ENCODE assay signal across 18 mouse cellular contexts in the genomic region with DNA sequence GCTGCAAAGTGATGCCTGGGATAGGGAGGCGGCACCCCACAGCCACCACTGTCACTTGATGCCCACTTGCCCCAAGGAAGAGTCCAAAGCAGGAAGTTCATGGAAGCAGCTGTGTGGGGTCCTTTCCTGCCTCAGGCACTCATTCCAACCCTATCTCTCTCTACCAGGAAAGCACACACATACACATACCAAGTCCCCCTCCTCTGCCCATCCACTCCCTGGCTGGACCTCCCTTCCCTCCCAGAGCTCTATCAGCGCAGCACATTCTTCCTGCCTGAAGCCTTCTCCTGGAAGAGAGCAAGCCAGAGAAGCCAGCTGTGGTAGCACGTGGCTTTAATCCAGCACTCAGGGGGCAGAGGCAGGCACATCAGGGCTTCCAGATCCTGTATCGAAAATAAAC.
DNase-seq lines count a peak whose midpoint lies in the region; ATAC-seq and TF ChIP-seq lines count a peak whose summit lies in the region.
"Had no signal": no experiment of that assay in that cellular context is flagged by ENCODE, and none has a peak within 500 bp of the region (broad histone marks: within the 10 kb centered on the region; RNA-seq: fewer than 3 reads in every experiment).

No protein-coding gene starts in this region.

- H3K9me3 ChIP-seq in heart, embryonic 10.5 days, result no peaks in the 10 kb centered on the region
- no peaks in the 10 kb centered on the region for H3K9me3 ChIP-seq in liver, embryonic 11.5 days (ENCODE audit: control insufficient read depth, low read length)
- H3K9me3 ChIP-seq in liver, embryonic 16.5 days (replicated peaks; ENCODE audit: control insufficient read depth, low read length), result no peaks in the 10 kb centered on the region
- H3K9me3 ChIP-seq: hindbrain, embryonic 13.5 days; midbrain, embryonic 12.5 days; neural tube, embryonic 12.5 days had no signal

- WGBS in heart, embryonic 10.5 days, result 23% methylated on average over 4 of the region's 4 CpGs
- WGBS in liver, embryonic 11.5 days, result 18% methylated on average over 4 of the region's 4 CpGs
- WGBS in liver, embryonic 16.5 days (ENCODE audit: insufficient replicate concordance), result 14% methylated on average over 4 of the region's 4 CpGs

- ATAC-seq in liver, embryonic 11.5 days (replicated peaks; ENCODE audit: low FRiP score), result peak; percentile 66
- peak; percentile 64 for ATAC-seq in common myeloid progenitor, adult 5-6 weeks (replicated peaks; ENCODE audit: low read depth, poor library complexity, severe bottlenecking)
- ATAC-seq in liver, embryonic 16.5 days (ENCODE audit: low read depth), result peak; percentile 30; the same call in 1 of the 2 replicates

- no peak overlapping the region for H3K4me2 ChIP-seq in liver, embryonic 11.5 days
- H3K4me2 ChIP-seq in liver, embryonic 16.5 days (ENCODE audit: low read depth, low read length), result no peak overlapping the region
- H3K4me2 ChIP-seq: hindbrain, embryonic 13.5 days; midbrain, embryonic 12.5 days; neural tube, embryonic 12.5 days had no signal

- H3K4me1 ChIP-seq in heart, embryonic 10.5 days, result peaks cover 47% of the 10 kb centered on the region
- peaks cover 4% of the 10 kb centered on the region for H3K4me1 ChIP-seq in liver, embryonic 11.5 days (replicated peaks; ENCODE audit: control insufficient read depth, insufficient read depth, low read length)
- no peaks in the 10 kb centered on the region for H3K4me1 ChIP-seq in liver, embryonic 16.5 days (ENCODE audit: control insufficient read depth, low read depth, low read length)

- intact Hi-C loops in gastrocnemius, adult 2 months (cut with DNase I), result no loop called here

- H3K36me3 ChIP-seq in heart, embryonic 10.5 days, result no peaks in the 10 kb centered on the region
- no peaks in the 10 kb centered on the region for H3K36me3 ChIP-seq in liver, embryonic 11.5 days (ENCODE audit: control insufficient read depth, insufficient read depth, low read length)
- H3K36me3 ChIP-seq in liver, embryonic 16.5 days (ENCODE audit: control insufficient read depth, insufficient read depth), result no peaks in the 10 kb centered on the region
- H3K36me3 ChIP-seq: hindbrain, embryonic 13.5 days; midbrain, embryonic 12.5 days; neural tube, embryonic 12.5 days had no signal

- no peak for TF ChIP-seq CTCF in gastrocnemius, adult 2 months (IDR thresholded peaks at IDR 0.05)

- no peak overlapping the region for H3K9ac ChIP-seq in liver, embryonic 11.5 days (ENCODE audit: low read depth, low read length)
- H3K9ac ChIP-seq in liver, embryonic 16.5 days (ENCODE audit: low read depth, low read length), result no peak overlapping the region
- H3K9ac ChIP-seq: hindbrain, embryonic 13.5 days; midbrain, embryonic 12.5 days; neural tube, embryonic 12.5 days had no signal

- H3K27ac ChIP-seq in heart, embryonic 10.5 days, result 0 out of 2 replicates have a peak overlapping the region, but pooled peaks have one; percentile 16
- H3K27ac ChIP-seq in liver, embryonic 11.5 days (ENCODE audit: low read depth, low read length), result no peak overlapping the region
- no peak overlapping the region for H3K27ac ChIP-seq in liver, embryonic 16.5 days (ENCODE audit: low read length)
- H3K27ac ChIP-seq in gastrocnemius, adult 2 months, result no peak overlapping the region
- H3K27ac ChIP-seq: hindbrain, embryonic 13.5 days; kidney, postnatal 0 days; macrophage; neural tube, embryonic 12.5 days had no signal

- H3K27me3 ChIP-seq in heart, embryonic 10.5 days (ENCODE audit: insufficient read depth, poor library complexity, severe bottlenecking), result peaks cover 37% of the 10 kb centered on the region; the same call in 1 of the 2 replicates
- H3K27me3 ChIP-seq in liver, embryonic 11.5 days (replicated peaks; ENCODE audit: control insufficient read depth, insufficient read depth, low read length), result peaks cover 7% of the 10 kb centered on the region
- no peaks in the 10 kb centered on the region; the same call in 1 of the 2 replicates for H3K27me3 ChIP-seq in liver, embryonic 16.5 days (ENCODE audit: control insufficient read depth, insufficient read depth, low read depth, low read length)

- H3K4me3 ChIP-seq in heart, embryonic 10.5 days, result no peak overlapping the region
- no peak overlapping the region for H3K4me3 ChIP-seq in liver, embryonic 11.5 days (ENCODE audit: low read depth, low read length)
- H3K4me3 ChIP-seq in liver, embryonic 16.5 days (ENCODE audit: low read depth, low read length), result no peak overlapping the region
- H3K4me3 ChIP-seq in gastrocnemius, adult 2 months, result no peak overlapping the region
- H3K4me3 ChIP-seq: hindbrain, embryonic 13.5 days; midbrain, embryonic 12.5 days; neural tube, embryonic 12.5 days had no signal

- DNase-seq in heart, embryonic 10.5 days (ENCODE audit: low spot score), result peak; percentile 85
- no peak for DNase-seq in heart, adult 11 months
- no peak for DNase-seq in liver, embryonic 11.5 days (ENCODE audit: low spot score)
- no peak for DNase-seq in liver
- DNase-seq in gastrocnemius, adult 2 months, result no peak
- DNase-seq: cerebellum, adult 11 months; cerebellum, postnatal 10 days; kidney, adult 18-20 months; layer of hippocampus, adult 9-11 months; right cerebral cortex, postnatal 25 days; spleen, adult 18-20 months had no signal
